In genomic region chr2:114621781-114622549, GRCm38 (mm10) we compare ENCODE assay signal across 8 mouse cellular contexts. TPM values are rescaled to one million over a fixed set of nuclear protein-coding genes. Genes with fewer than 3 reads are reported as not detected.
DNase-seq lines count a peak whose midpoint lies in the region; ATAC-seq and TF ChIP-seq lines count a peak whose summit lies in the region.

No protein-coding gene starts in this region.

- no peaks in the 10 kb centered on the region; the same call in 1 of the 2 replicates for H3K4me1 ChIP-seq in heart, adult 2 months (ENCODE audit: control insufficient read depth, insufficient read depth, low read length)
- H3K4me1 ChIP-seq in G1E (ENCODE audit: insufficient read depth, low read depth, low read length), result no peaks in the 10 kb centered on the region

- intact Hi-C loops in heart, adult 2 months (cut with DNase I), result no loop called here
- intact Hi-C loops in heart, postnatal 36 days (cut with DNase I), result loop anchor here (2.0 to 10.0 kb wide), 3 partner anchors 231 to 1483 kb away; no protein-coding TSS in a partner anchor

- no peak overlapping the region for H3K9ac ChIP-seq in heart, adult 2 months (ENCODE audit: low read depth, low read length)

- H3K27ac ChIP-seq in heart, adult 2 months, result no peak overlapping the region

- no peak for TF ChIP-seq POLR2A in heart, adult 2 months (IDR thresholded peaks at IDR 0.05; ENCODE audit: insufficient read depth, low read depth, low read length)

- peak; percentile 66 for TF ChIP-seq CTCF in heart, adult 2 months (IDR thresholded peaks at IDR 0.05)
- TF ChIP-seq CTCF in G1E (IDR thresholded peaks at IDR 0.05; ENCODE audit: low read depth, low read length), result no peak

- no peaks in the 10 kb centered on the region for H3K9me3 ChIP-seq in G1E (replicated peaks)

- H3K4me3 ChIP-seq in heart, adult 2 months, result peak overlapping the region; percentile 22; the same call in 1 of the 2 replicates
- no peak overlapping the region for H3K4me3 ChIP-seq in G1E (ENCODE audit: low read depth, low read length)

- peak; percentile 34; the same call in 1 of the 2 replicates for ATAC-seq in G1E (ENCODE audit: extremely low read depth, insufficient number of reproducible peaks, low FRiP score, poor library complexity, severe bottlenecking)
- no peak for ATAC-seq in cerebellum, adult (ENCODE audit: insufficient number of reproducible peaks, low FRiP score, low TSS enrichment)

- no peaks in the 10 kb centered on the region for H3K27me3 ChIP-seq in heart, adult 2 months (ENCODE audit: control insufficient read depth, insufficient read depth, low read length)
- H3K27me3 ChIP-seq in G1E (ENCODE audit: insufficient read depth, low read length), result no peaks in the 10 kb centered on the region

- no peaks in the 10 kb centered on the region for H3K36me3 ChIP-seq in heart, adult 2 months (ENCODE audit: control insufficient read depth, insufficient read depth, low read length)
- H3K36me3 ChIP-seq in G1E (replicated peaks), result peaks cover 10% of the 10 kb centered on the region

- no peaks in the 10 kb centered on the region for H3K79me2 ChIP-seq in heart, adult 2 months (replicated peaks; ENCODE audit: control insufficient read depth, insufficient read depth, low read length)

- 61% methylated on average over 5 of the region's 5 CpGs for WGBS in heart, adult 2 months

- no peak for TF ChIP-seq EP300 in heart, adult 2 months (IDR thresholded peaks at IDR 0.05; ENCODE audit: insufficient read depth, low read depth, low read length)

- DNase-seq in heart, adult 2 months, result no peak
- DNase-seq in heart, postnatal 36 days, result no peak
- DNase-seq in G1E (ENCODE audit: low spot score), result no peak
- peak; percentile 21 for DNase-seq in fibroblast of lung, adult 2 months (ENCODE audit: low read depth)
- DNase-seq in layer of hippocampus, postnatal 10 days (ENCODE audit: low spot score in 2 of 2), result peak; percentile 6 to 29
- DNase-seq in retina, postnatal 7 days (ENCODE audit: low read depth, low spot score), result peak; percentile 37
- DNase-seq in thymus, postnatal 10 days (ENCODE audit: low spot score in 2 of 2), result no peak

RNA-seq across cellular contexts. Expression of gene Dph6, which starts 32.8 kb away (rescaled TPM):
- 1 to 10 TPM; 6.3 to 7.3 TPM for total RNA-seq in heart, adult 2 months (2021)
- 6.9 and 12.4 TPM in 2 replicates for polyA plus RNA-seq in heart, adult 2 months (2012; rRNA removed)
- 1 to 10 TPM; 6.1 to 8.3 TPM for total RNA-seq in heart, postnatal 36 days (2021)
- total RNA-seq in G1E (2014; fragmentation: Nextera tagmentation) (82.7 and 122 TPM in 2 replicates), G1E (2017) (15.5 and 18.7 TPM in 2 replicates)
- 3.5 and 4.0 TPM in 2 replicates for polyA plus RNA-seq in G1E (2012)
- 10 to 100 TPM; 16.4 TPM for total RNA-seq in layer of hippocampus, postnatal 10 days (2021)

Comparison
In these comparisons a context has a peak if more than half of its experiments do, and no peak if none do; other contexts are left out.
1. DNase-seq: peak in fibroblast of lung, adult 2 months (single experiment), layer of hippocampus, postnatal 10 days (2 of 2) and retina, postnatal 7 days (single experiment); none in heart, adult 2 months (0 of 2), heart, postnatal 36 days (0 of 2), G1E (single experiment) and thymus, postnatal 10 days (0 of 2).